Mouse (Mus musculus) adrenal gland, postnatal 10 days (tissue): Measurements from ENCODE around the gene Bdh1. TPM values are rescaled to one million over a fixed set of nuclear protein-coding genes. Genes with fewer than 3 reads are reported as not detected.
A peak's percentile ranks its signal among the peaks of the same experiment; 100 is the strongest.

ENCODE experiments used
- DNase-seq: peaks from one replicate; pipeline ENCODE4 v3.0.0; 2021; ENCODE audit warnings: mixed read lengths
- total RNA-seq, 2 experiments: library from RNA; stranded (reverse); gene quantifications; 2 replicates each; pipeline ENCODE4 v1.2.3; 2021

Gene Bdh1
- total RNA-seq, 2 experiments from 2014 or later: 68.1 to 165 TPM

DNA sequence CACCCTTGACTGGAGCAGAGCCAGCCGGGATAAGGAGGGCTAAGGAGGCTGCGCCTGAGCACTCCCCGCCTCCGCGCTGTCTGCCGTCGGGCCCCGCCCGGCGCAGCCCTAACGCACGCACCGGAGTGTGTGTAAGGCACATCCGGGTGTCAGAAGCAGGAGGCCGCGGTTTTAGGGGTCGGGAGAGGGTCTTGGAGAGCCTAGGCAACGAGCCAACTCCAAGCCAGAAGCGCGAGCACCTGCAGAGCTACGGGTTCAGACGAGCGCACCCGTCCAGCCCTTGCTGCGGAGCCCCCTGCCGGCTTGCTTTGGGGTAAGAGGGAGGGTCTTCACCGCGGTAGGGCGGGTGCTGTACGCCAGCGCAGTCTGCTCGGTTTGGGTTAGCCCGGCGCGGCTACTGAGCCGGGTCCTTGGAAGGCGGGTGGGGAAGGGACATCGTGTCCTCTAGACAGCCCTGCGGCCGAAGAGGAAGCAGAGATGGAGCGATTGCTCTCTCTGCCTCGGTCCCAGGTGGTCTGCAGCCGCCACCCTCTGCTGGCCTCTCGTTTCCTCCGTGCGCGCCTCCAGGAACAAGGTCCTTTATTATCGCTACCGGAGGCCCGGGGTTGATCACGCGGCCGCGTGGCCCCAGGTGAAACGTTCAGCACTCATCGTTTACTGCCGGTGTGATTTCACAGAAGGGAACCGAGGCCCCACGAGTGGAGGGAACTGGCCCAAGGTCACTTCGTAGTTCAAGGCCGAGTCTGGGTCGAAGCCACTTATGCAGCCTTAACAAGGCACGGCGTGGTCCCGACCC is 6.8 kb downstream of the Bdh1 start:
- DNase-seq: peak; percentile 38

DNA sequence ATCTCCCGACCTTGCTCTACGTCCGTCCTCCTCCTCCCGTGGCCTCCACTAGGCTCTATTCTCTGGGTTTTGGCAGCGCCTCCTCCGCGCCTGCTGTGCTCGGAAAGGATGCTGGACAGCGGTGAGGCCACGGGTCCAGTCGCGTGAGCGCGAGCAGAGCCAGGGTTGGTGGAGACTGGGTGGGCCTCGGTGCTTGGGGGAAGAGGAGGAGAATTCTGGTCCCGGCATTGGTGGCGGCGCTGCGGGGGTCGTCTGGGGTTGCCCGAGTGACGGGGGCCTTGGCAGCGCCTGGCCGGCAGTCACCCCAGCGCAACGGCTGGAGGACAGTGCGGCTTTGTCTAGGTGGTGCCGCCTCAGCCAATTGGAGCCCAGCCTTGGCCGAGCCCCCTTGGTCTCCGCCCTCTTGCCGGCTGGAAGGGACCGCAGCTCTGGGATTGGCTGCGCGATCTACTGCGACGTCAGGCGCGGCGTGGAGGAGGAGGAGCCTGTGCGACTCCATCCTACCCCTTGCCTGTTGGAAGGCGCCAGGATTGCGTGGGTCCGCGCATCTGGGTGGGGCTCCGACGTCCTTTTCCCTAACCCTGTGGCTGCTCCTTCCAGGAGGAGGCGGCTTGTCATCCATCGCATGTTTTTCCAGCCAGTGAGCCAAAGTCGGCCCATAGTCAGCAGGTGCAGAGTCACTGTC is 7.5 kb downstream of the Bdh1 start:
- peak; percentile 90 for DNase-seq

DNA sequence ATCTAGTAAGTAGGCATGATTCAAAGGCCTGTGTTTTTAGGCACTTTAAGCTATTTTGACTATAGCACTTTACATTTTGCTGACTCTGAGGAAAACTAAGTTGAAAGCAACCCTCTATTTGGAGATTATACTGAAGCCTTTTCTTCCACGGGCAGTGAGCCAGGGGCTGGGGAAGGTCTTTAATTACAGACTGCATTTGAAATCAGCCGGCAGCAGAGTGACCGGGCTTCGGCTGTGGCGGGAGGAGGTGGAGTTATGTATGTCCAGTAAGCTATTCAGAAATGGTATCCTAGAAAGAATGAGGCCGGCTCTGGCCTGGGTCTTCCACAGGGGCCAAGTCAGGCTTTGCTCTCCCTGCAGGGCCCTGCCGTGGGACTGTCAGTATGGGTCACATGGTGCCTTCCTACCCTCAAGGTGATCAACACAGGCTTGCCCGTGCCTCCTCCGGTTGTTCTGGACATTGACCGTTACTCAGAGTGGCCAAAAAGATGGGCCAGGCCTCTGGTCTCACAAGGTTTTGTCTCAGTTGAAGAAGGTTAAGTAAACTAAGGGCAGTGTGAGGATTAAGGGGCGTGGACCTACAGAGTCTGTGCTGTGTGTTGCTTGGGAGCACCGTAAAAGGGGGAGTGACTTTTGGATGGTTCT is 11.5 kb downstream of the Bdh1 start:
- DNase-seq: no peak

DNA sequence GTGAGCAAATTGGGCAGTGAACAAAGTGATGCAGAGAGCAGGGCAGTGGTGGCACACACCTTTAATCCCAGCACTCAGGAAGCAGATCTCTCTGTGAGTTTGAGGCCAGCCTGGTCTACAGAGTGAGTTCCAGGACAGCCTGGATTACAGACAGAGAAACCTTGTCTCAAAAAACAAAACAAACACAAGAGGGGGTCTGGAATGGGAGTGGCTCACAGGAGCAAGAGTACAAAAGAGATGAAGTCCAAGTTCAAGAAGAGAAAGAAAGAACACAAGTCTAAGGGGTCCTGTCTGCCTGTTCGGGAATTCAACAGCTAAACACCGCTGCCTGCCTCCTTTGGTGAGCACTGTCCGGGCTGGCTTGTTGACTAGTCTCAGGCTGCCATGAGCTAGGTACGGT is 13.1 kb downstream of the Bdh1 start:
- DNase-seq: no peak

DNA sequence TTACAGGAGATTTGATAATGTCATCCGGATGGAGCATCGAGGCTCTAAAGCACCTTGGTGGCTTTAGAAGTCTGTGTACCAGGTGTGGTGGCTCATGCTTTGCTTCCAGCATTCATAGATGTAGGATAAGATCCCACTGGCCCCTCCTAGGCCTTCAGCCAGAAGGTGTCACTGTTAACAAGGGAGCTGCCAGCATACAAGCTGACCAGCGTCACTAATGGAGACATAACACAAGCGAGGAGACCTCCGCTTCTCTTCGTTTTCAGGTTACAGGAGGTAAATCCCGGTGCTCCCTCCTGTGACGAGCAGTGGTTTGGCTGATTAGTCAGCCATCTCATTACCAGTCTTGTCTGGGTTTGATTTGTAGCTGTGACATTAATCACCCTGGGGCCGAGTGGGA is 14.0 kb downstream of the Bdh1 start:
- DNase-seq: no peak

DNA sequence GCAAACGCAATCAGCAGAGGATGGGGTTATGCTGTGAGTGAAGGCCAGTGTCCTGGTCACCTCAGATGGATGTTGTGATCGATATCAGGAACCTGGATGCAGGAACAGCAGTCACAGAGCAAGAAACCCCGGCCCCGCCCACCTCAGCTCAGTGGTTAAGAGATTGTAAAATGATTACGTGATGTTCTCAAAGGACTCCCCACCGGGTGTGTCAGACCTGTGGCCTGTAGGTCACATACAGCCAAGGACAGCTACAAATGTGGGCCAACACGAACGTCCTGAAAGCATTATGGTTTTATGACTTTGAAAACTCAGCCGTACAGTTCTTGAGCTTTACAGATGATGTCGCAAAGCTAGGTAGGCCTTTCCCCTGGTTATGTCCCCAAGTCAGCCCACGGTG is 15.3 kb downstream of the Bdh1 start:
- DNase-seq: no peak

DNA sequence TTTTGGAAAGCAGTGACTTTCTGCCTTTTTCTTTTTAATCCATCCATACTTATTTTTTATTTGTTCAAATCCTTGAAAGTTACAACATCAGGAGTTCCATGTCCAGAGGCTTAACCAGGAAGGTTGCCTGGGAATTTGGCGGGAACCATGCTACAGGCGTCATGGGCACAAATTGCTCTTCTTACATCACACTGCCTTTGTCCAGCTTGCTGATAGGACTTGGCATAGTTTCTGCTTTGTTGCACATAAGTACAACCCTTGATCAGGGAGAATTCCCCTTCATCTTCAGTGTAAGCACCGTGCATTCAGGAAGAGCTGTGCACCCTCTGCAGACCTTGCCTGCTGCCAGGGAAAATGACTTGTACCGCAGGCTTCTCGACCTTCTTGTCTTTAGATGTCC is 17.4 kb downstream of the Bdh1 start:
- DNase-seq: no peak

DNA sequence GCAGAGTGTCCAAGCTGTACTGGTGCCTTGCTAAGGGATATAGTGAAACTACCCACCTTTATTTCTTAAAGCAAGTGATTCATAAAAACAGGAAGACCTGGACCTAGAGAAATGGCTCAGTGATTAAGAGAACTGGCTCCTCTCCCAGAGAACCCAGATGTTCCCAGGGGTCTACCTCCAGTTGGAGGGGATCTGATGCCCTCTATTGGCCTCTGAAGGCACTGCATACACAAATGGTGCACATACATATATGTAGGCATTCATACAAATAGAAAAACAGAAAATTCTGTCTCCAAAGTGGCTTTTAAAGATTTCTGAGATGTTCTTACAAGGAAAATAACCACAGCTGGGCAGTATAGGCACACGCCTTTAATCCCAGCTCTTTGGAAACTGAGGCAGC is 18.0 kb downstream of the Bdh1 start:
- DNase-seq: no peak

DNA sequence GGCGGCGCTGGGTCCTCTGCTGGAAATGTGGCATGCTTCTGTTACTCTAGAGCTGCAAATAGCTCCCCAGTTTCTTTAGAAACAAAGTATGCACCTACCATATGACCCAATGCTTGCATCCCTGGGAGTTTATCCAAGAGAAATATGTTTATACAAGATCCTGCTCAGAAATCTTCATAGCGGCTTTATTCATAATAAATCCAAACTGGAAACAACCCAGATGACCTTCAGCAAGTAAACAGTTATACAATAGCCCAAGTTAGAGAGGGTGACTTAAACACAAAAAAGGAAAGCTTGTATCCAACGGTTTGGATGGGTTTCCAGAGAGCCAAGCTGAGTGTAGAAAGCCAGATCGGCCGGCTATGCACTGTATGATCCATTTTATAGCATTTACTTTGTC is 22.4 kb downstream of the Bdh1 start:
- DNase-seq: no peak

DNA sequence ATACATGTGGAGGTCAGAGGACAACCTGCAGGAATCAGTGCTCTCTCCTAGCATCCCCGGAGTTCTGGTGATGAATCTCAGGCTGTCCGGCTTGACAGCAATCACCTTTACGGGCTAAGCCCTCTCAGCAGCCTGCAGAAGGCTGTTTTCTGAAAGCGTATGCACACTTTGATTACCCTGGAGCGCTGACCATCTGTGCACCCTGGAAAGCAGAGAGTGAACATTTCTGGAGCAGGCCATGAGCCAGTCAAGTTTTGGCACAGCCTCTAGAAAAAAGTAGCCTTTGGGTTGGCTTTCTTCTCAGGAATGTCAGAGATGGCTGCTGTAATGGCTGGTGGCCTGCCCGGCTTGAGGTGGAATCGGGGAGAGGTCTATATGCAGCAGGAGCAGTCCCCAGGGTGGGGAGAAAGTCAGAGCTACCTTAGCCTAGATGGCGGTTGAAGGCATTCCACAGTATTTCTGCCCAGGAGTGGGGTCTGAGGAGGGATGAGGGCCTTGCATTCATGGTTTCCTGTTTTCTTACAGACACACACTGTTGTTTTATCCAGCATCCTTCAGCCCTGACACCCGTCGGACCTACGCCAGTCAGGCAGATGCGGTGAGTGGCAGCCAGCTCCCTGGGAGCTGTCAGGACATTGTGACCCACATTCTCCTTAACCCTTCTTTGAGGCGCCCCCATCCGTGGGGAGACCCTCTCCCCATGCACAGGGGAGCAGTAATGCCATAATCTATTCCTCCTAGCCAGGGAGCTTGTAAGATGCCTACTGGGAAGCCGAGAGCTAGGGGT is 24.2 kb downstream of the Bdh1 start:
- DNase-seq: no peak

DNA sequence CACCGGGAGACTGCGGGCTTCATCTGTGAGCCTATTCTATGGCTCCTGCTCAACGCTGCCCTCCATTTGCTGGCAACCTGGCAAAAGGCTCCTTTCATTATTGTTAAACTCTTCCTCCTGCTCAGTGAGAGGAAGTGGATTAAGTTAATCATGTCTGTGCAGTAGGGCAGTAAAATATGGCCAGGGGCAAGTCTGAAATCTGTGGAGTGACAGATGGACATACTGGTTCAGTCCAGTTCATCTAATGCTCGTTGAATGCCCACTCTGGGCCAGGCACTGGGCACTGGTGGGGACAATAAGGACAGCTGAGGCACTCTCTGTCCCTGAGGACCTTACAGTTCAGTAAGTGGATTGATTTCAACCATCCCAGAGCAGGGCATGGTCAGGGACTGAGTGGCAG is 27.9 kb downstream of the Bdh1 start:
- DNase-seq: no peak

DNA sequence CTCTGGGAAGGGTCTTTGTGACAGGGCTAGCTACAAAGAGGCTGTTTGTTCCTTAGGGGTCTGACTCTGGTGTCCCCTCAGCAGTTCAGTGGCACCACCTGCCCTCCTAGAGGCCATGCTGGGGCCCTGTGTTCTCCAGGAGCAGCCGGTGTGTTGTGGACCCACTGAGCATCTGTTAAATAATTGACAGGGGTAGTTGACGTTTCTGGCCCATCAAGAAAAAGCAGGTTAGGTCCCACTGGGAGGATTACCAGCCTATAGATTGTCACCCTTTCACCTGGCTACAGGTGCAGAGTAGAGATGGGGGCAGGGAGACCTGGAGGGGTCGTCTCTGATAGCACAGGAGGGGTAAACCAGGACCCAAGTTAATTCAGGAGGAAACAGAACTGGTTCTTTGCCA is 29.2 kb downstream of the Bdh1 start:
- no peak for DNase-seq

DNA sequence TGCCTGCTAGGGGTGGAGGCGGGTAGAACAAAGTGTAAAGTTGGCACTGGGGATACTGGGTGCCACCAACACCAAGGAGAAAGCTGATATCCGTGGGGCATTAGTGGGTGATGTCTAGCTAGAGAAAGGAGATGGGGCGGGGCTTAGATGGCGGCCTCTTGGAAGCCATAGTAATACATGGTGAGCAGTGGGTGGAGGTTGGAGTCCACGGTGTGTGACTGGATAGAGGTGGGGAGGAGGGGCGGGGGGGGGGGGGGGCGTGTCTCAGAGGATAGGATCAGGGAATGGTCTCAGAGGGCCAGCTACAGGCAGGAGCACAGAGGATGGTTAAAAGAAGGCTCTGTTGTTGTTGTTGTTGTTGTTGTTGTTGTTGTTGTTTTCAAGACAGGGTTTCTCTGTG is 30.4 kb downstream of the Bdh1 start:
- no peak for DNase-seq

DNA sequence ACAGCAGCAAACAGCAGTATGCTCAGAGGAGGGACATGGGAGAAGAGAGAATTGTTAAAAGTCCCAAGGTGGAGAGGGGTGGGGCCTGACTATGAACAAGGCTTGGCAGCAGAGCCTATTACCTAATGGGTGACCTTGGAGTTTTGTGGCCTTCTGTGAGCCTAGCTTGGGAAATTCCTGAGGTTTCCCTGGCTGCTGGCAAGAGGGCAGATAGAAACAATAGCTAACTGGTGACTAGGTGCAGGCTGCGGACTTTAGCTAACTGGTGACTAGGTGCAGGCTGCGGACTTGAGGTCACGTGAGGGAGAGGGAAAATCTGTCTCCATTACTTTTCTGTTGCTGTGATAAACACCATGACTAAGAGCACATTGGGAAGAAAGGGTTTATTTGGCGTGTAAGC is 31.9 kb downstream of the Bdh1 start:
- peak; percentile 70 for DNase-seq

DNA sequence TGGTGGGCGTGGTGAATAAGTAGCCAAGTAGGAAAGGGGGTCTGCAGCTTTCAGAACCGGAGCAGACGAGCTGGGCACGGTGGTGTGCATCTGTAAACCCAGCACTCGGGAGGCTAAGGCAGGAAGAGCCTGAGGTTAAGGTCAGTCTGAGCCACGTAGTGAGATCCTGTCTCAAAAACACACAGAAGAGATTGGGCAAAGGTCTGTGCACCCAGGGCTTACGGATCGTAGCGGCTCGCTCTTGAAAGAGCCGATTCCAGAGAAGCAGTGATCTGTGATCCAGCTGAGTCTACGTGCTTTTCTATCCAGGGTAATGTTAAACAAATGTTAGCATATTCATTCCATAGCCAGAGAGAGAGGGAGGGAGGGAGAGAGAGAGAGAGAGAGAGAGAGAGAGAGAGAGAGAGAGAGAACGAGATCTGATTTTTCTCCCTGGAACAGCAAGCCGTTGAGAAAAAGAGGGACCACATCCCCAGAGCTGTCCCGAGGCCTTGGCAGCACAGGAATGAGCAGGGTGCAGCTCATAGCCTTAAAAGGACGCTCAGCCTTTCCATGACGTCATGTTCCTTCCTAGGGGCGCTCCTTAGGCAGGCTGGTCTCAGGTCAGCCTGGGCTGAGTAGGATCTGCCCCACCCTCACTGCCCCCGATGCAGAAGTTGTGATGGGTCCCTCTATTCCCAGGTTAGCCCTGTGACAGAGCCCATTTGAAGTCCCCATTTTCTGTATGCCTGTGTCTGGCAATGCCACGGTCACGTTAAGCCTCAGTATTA is 33.4 kb downstream of the Bdh1 start:
- DNase-seq: no peak

DNA sequence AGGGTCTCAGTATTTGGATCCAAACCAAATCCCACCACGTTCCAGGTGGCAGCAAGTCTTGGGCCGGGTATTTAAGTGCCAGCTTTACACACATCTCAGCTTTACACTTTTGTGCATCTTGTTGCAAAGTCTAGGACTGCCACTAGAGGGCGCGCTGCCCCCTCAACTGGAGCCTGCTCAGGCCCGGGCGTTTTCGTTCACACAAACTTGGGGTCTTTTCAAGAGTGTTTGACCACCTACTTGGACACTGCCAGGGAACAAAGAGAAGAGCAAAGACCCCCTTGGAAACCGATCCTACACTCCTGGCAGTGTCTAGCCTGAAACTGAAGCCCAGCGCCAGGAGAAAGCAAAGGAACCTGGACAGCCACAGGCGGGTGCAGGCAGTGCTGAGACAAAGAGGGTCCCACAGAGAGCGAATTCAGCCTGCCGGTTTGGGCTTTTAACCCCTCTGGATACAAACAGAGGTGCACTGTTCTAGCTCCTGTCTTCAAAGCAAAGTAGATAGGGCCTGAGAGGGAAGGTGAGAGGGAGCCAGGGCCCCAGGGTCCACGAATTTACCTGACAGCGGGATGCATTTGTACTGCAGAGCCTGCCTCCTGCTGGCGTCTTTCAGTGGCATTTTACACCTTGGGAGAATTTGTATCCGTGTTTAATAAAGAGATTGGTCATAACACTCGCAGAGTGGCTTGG is 36.3 kb downstream of the Bdh1 start:
- peak; percentile 89 for DNase-seq

DNA sequence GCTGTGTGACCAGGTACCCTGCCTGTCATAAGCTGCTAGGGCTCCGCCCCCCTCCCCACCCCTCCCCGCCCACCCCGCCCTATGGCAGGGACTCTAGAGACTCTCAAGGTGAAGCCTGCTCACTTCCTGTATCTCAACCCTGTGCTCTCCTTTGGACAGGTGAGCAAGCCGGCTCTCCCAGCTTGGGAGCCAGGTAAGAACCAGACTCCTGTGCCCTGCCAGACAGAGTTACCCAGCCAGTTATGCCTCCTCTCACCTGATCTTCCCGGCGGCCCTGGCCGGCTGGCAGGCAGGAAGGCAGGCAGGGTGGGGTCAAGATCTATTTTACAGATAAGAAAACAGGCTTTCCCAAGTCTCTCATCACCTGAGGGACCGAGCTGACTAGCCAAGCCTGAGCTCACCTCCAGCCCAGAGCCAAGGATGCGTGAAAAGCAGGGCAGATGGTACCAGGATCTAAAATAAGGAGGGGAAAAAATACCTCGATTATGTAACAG is 37.9 kb downstream of the Bdh1 start:
- DNase-seq: no peak

DNA sequence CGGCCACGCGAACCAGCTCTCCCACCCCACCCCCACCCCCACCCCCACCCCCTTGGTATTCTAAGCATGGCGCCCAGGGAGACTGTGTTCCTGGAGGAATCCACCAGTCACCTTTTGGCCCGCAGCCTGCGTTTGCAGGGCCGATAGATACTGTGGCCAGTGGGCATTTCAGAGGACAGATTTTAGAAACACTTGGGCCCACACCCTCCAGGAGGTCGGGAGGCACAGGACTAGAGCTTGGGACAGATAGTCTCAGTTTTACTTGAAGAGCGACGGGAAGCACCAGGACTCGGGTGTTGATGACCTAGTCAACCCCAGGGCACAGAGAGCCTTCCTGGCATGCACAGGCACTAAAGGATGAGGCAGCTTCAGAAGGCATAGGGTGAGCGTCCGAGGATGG is 38.4 kb downstream of the Bdh1 start:
- DNase-seq: no peak

DNA sequence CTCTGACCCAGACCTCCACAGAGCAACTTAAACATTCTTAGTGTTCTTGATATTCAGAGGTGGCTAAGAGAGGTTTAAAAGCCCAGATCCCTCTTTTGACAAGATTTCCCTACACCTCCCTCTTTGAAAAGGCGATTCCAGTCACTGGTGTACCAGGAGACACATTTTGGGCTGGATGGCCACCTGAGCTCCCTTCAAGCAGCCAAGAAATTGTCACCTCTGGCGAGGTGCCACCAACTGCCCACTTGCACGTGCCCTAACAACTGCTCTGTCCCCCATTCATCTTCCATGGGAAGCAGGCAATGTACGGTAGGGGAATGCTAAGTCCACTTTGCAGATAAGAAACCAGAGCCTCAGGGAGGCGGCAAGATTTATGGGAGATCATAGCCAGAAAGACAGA is 39.0 kb downstream of the Bdh1 start:
- DNase-seq: no peak

DNA sequence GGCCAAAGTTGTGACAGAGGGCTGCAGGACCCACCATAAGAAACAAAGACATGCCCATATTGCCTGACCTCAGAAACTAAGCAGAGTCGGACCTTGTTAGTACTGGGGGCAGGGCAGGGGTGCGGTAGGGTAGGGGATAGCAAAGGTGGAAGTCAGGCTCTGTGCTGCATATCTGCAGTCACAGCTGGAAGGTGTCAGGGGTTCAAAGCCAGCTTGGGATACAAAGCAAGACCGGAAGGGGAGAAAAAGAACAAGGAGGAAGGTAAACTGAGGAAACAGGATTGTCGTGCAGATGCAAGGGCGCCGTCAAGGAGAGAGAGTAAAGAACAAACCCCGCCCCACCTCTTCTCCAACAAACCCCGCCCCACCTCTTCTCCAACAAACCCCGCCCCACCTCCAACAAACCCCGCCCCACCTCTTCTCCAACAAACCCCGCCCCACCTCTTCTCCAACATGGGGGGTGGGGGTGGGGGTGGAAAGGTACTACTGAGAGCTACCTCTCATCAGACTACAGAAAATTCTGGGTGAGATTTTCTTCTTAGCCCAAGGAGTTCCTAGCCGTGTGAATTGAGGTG is 40.1 kb downstream of the Bdh1 start:
- no peak for DNase-seq

DNA sequence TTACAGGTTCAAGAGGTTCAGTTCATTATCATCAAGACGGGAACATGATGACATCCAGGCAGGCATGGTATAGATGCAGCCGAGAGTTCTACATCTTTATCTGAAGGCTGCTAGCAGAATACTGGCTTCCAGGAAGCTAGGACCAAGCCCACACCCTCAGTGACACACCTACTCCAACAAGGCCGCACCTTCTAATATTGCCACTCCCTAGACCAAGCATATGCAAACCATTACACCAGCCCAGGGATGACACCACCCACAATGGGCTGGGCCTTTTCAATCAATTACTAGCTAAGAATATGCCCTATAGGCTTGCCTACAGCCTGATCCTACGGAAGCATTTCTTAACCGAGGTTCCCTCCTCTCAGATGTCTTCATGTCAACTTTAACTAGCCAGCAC is 42.9 kb downstream of the Bdh1 start:
- DNase-seq: no peak
